Mouse (Mus musculus): ENCODE data around the gene Syngap1.

- no peak for TF ChIP-seq CTCF (IDR thresholded peaks at IDR 0.05; ENCODE audit: extremely low read depth, insufficient read depth, insufficient read length, insufficient replicate concordance)
- TF ChIP-seq POLR2A (IDR thresholded peaks at IDR 0.05; ENCODE audit: low read depth, low read length), result no peak
Measured at GRCm38 (mm10) chr17:27021076-27021475, 80.0 kb downstream of the Syngap1 start.
